Mouse (Mus musculus) hindbrain, embryonic 16.5 days (tissue): Measurements from ENCODE around the gene Tgfb1i1. TPM values are rescaled to one million over a fixed set of nuclear protein-coding genes. Genes with fewer than 3 reads are reported as not detected.

Source experiments
- ATAC-seq: fragments of 200-750 bp; cut with Nextera tagmentation; 2 replicates; pipeline ENCODE4 v1.8.0; 2017; ENCODE audit warnings: moderate TSS enrichment, moderate library complexity
- H3K27ac ChIP-seq: fragments of 300-500 bp; sonication (generic); 2 replicates; pipeline ENCODE4 v1.5.1; 2014; ENCODE audit warnings: low read depth, mild to moderate bottlenecking, control low read depth, low read length, moderate library complexity
- H3K27me3 ChIP-seq: fragments of 300-500 bp; sonication (generic); replicated peaks from 2 replicates; pipeline ENCODE4 v1.6.1; 2014; ENCODE audit warnings: low read length; ENCODE audit not compliant: control insufficient read depth, insufficient read depth
- H3K36me3 ChIP-seq: fragments of 300-500 bp; sonication (generic); 2 replicates; pipeline ENCODE4 v1.6.1; 2014; ENCODE audit warnings: mild to moderate bottlenecking, low read length, moderate library complexity, mixed read lengths; ENCODE audit not compliant: control insufficient read depth, insufficient read depth
- H3K4me1 ChIP-seq: fragments of 300-500 bp; sonication (generic); 2 replicates; pipeline ENCODE4 v1.6.1; 2014; ENCODE audit warnings: low read depth, low read length; ENCODE audit not compliant: control insufficient read depth, insufficient read depth
- H3K4me2 ChIP-seq: fragments of 300-500 bp; sonication (generic); 2 replicates; pipeline ENCODE4 v1.6.1; 2014; ENCODE audit warnings: mild to moderate bottlenecking, low read length, control low read depth, moderate library complexity
- H3K4me3 ChIP-seq: fragments of 300-500 bp; sonication (generic); 2 replicates; pipeline ENCODE4 v1.5.1; 2014; ENCODE audit warnings: mild to moderate bottlenecking, low read length, control low read depth, moderate library complexity
- H3K9ac ChIP-seq: fragments of 300-500 bp; sonication (generic); 2 replicates; pipeline ENCODE4 v1.6.1; 2014; ENCODE audit warnings: low read depth, mild to moderate bottlenecking, control low read depth, low read length, moderate library complexity
- H3K9me3 ChIP-seq: fragments of 300-500 bp; sonication (generic); 2 replicates; pipeline ENCODE4 v1.6.1; 2014; ENCODE audit warnings: mild to moderate bottlenecking, low read length, moderate library complexity; ENCODE audit not compliant: control insufficient read depth
- WGBS: fragments of 180-500 bp; shearing (Covaris S2); extraction: QIAGEN DNeasy Blood & Tissue Kit; methylation state at CpG from one replicate; pipeline ENCODE4 v1.1.7; 2014; 5-methylcytosine and 5-hydroxymethylcytosine counted together
- polyA plus RNA-seq: library from polyadenylated mRNA; unstranded; fragments of >200 nt; fragmentation: Nextera tagmentation; extraction: Ambion mirVana; gene quantifications from 2 replicates; pipeline ENCODE4 v1.2.1, GENCODE M21; 2015

Gene Tgfb1i1
- polyA plus RNA-seq, 1 experiment from 2014 or later, result 27.8 TPM

DNA sequence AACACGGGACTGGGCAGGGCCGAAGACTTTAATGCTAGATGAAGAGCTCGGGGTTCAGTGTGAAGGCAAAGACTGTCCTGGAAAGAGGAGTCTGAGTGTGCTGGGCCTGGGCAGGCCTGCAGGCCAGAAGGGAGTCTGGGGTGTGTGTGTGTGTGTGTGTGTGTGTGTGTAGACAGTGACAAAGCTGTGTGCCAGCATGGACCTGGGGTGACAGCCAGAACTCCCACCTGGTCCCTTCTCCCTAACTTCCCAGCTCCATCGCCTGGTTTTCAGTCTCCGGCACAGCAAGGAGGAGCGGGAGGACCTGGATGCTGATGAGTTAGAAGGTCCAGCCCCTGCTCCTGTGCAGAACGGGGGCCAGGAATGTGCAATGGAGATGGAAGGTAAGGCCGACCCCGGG lies 24.9 kb downstream of the Tgfb1i1 start:
- H3K9me3 ChIP-seq, result no peaks in the 10 kb centered on the region

DNA sequence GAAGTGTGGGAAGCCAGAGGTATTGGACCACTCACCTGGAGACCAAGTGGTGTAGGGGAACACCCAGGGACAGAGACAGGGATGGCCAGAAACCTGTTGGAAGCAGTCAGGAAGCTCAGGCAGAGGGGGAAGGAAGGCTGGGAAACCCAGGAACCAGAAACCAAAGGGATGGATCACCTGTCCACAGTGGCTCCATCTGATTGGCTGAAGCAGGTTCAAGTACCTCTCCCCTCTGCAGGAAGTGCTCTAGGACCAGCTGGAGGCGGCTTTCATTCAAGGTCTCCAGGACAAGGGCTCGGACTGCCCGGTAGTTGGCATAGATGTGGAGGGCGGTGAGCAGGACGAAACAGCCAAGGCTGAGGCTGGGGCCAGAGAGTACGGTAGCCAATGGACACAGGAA lies 29.4 kb downstream of the Tgfb1i1 start:
- Histone ChIP-seq H3K27ac (no peak overlapping the region), H3K9ac (no peak overlapping the region), H3K4me1 (no peaks in the 10 kb centered on the region), H3K4me2 (no peak overlapping the region), H3K4me3 (no peak overlapping the region), H3K36me3 (peaks cover 19% of the 10 kb centered on the region), H3K27me3 (no peaks in the 10 kb centered on the region), H3K9me3 (no peaks in the 10 kb centered on the region)
- no peak for ATAC-seq
- 89% methylated on average over 6 of the region's 6 CpGs for WGBS

More for the DNA sequence above, 24.9 kb downstream of the Tgfb1i1 start:
- Histone ChIP-seq H3K4me1 (no peaks in the 10 kb centered on the region), H3K4me2 (no peak overlapping the region), H3K9ac (no peak overlapping the region), H3K4me3 (no peak overlapping the region), H3K27ac (no peak overlapping the region), H3K27me3 (no peaks in the 10 kb centered on the region), H3K36me3 (peaks cover 20% of the 10 kb centered on the region)
- ATAC-seq, result no peak
- WGBS, result 96% methylated on average over 9 of the region's 9 CpGs

DNA sequence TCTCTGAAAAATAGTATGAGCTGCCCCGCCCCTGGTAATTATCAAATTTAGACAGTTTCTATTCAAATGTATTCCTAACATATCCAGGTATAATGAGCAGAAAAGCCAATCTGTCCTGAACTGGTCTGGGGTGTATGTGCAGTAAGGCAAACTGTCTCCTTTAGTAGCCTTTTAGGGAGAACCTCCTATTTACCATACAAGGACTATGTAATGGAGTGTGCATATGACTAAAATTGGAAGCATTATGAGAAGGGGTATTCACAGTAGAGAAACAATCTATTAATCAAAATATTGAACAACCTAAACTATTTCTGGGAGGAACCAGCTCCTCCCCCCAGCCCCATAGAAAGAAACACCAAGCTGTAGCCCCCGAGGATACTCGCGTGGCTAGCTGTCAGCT lies 33.1 kb downstream of the Tgfb1i1 start:
- H3K27ac ChIP-seq, result no peak overlapping the region
- ATAC-seq, result no peak

DNA sequence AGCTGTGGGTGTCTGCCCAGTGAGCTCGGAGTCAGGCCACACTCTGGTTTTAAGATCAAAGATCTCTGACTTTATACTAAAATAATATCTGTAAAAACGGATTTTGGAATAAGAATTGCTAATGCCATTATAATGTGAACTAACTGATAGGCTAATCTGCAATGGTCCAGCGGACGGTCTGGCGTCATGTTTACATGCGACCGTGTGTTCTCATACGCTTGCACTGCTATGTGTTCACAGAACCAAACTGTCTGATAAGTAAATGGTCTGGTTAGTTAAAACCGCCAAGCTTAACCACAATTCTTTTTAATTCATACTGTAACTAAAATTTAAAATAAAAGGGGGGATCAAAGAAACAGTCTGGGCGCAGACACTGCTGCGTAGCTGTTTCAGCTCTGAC lies 35.2 kb downstream of the Tgfb1i1 start:
- no peaks in the 10 kb centered on the region for H3K9me3 ChIP-seq
- H3K9ac ChIP-seq, result no peak overlapping the region
- H3K4me2 ChIP-seq, result no peak overlapping the region
- H3K27me3 ChIP-seq, result no peaks in the 10 kb centered on the region
- WGBS, result 78% methylated on average over 11 of the region's 11 CpGs
- H3K27ac ChIP-seq, result no peak overlapping the region
- no peak overlapping the region for H3K4me3 ChIP-seq
- H3K4me1 ChIP-seq, result no peaks in the 10 kb centered on the region
- peaks cover 5% of the 10 kb centered on the region; the same call in 1 of the 2 replicates for H3K36me3 ChIP-seq
- ATAC-seq, result no peak

More for the DNA sequence above, 33.1 kb downstream of the Tgfb1i1 start:
- H3K4me1 ChIP-seq, result no peaks in the 10 kb centered on the region
- no peak overlapping the region for H3K4me2 ChIP-seq
- no peaks in the 10 kb centered on the region for H3K9me3 ChIP-seq
- H3K9ac ChIP-seq, result no peak overlapping the region
- WGBS, result 92% methylated on average over 4 of the region's 4 CpGs
- no peaks in the 10 kb centered on the region for H3K27me3 ChIP-seq
- no peak overlapping the region for H3K4me3 ChIP-seq
- peaks cover 10% of the 10 kb centered on the region for H3K36me3 ChIP-seq

DNA sequence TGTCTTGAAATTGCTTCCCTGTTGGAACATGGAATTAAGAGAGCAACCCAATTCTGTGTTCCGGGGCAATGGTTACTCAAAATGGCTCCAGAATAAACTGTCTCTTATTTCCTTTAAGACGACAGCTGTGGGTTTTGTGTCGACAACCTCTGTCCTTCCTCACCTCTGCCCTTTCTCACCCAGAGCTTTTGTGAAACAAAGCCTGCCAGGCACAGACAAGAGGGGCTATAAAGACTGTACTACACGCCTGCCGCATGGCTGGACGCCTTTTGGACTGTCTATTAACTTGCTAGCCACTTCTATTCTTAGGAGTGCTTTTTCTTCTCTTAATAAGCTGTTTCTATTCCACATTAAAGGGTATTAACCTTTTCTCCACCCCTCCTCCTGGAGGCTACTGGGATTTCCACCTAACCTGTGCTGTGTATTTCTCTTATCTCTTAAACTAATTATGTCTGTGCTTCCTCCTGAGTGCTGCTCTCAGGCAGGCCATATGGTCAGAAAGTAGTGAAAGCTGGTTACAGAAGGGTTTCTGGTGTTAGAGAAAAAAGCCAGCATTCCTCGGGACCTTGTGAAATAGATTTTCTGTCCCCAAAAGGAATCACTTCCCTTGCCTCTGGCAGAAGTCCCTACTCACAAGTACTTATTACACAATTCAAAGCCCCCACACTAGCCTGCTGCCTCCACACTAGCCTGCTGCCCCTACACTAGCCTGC lies 36.1 kb downstream of the Tgfb1i1 start:
- Histone ChIP-seq H3K4me3 (no peak overlapping the region), H3K27me3 (no peaks in the 10 kb centered on the region), H3K9ac (no peak overlapping the region), H3K27ac (no peak overlapping the region), H3K4me2 (no peak overlapping the region), H3K4me1 (no peaks in the 10 kb centered on the region), H3K9me3 (no peaks in the 10 kb centered on the region), H3K36me3 (peaks cover 9% of the 10 kb centered on the region; the same call in 1 of the 2 replicates)
- 16% methylated on average over 7 of the region's 7 CpGs for WGBS
- ATAC-seq, result no peak

- 39% methylated on average over 5 of the region's 5 CpGs for WGBS
- ATAC-seq, result no peak; the same call in 1 of the 2 replicates
- Histone ChIP-seq H3K9me3 (no peaks in the 10 kb centered on the region), H3K4me2 (no peak overlapping the region), H3K27me3 (no peaks in the 10 kb centered on the region), H3K4me1 (no peaks in the 10 kb centered on the region), H3K27ac (no peak overlapping the region), H3K9ac (no peak overlapping the region; the same call in 1 of the 2 replicates), H3K4me3 (no peak overlapping the region), H3K36me3 (peaks cover 12% of the 10 kb centered on the region; the same call in 1 of the 2 replicates)
Measured at GRCm38 (mm10) chr7:128284047-128284446, 37.4 kb downstream of the Tgfb1i1 start.

GRCm38 (mm10) chr7:128285060-128285459 lies 38.4 kb downstream of the Tgfb1i1 start:
- peaks cover 12% of the 10 kb centered on the region; the same call in 1 of the 2 replicates for H3K36me3 ChIP-seq
- H3K27ac ChIP-seq, result no peak overlapping the region
- H3K9ac ChIP-seq, result no peak overlapping the region
- WGBS, result 90% methylated on average over 8 of the region's 8 CpGs
- no peak overlapping the region for H3K4me2 ChIP-seq
- no peak overlapping the region for H3K4me3 ChIP-seq
- H3K9me3 ChIP-seq, result no peaks in the 10 kb centered on the region
- H3K4me1 ChIP-seq, result no peaks in the 10 kb centered on the region
- no peak for ATAC-seq
- no peaks in the 10 kb centered on the region for H3K27me3 ChIP-seq

GRCm38 (mm10) chr7:128288923-128289544 lies 42.4 kb downstream of the Tgfb1i1 start:
- H3K27ac ChIP-seq, result no peak overlapping the region
- H3K4me3 ChIP-seq, result no peak overlapping the region
- no peak overlapping the region for H3K4me2 ChIP-seq
- H3K4me1 ChIP-seq, result no peaks in the 10 kb centered on the region
- H3K27me3 ChIP-seq, result no peaks in the 10 kb centered on the region
- ATAC-seq, result no peak
- H3K9me3 ChIP-seq, result no peaks in the 10 kb centered on the region
- H3K9ac ChIP-seq, result no peak overlapping the region
- H3K36me3 ChIP-seq, result peaks cover 12% of the 10 kb centered on the region; the same call in 1 of the 2 replicates
- 25% methylated on average over 9 of the region's 9 CpGs for WGBS

- H3K27me3 ChIP-seq, result no peaks in the 10 kb centered on the region
- peaks cover 13% of the 10 kb centered on the region for H3K4me1 ChIP-seq
- no peaks in the 10 kb centered on the region for H3K36me3 ChIP-seq
- 94% methylated on average over 10 of the region's 10 CpGs for WGBS
- H3K27ac ChIP-seq, result no peak overlapping the region
- no peak overlapping the region for H3K4me2 ChIP-seq
- no peak for ATAC-seq
- H3K9me3 ChIP-seq, result no peaks in the 10 kb centered on the region
- H3K4me3 ChIP-seq, result no peak overlapping the region
- H3K9ac ChIP-seq, result no peak overlapping the region
Measured at GRCm38 (mm10) chr7:128294785-128295184, 48.2 kb downstream of the Tgfb1i1 start.
